Mouse (Mus musculus) layer of hippocampus, postnatal 25 days (tissue): Measurements from ENCODE around the gene Matn3. TPM values are rescaled to one million over a fixed set of nuclear protein-coding genes. Genes with fewer than 3 reads are reported as not detected.
A peak's percentile ranks its signal among the peaks of the same experiment; 100 is the strongest.

ENCODE experiments used
- DNase-seq, 2 experiments: peaks; one replicate each; pipeline ENCODE4 v3.0.0; 2022; ENCODE audit warnings: mixed read lengths in 2 of 2, low spot score in 1 of 2; ENCODE audit errors: extremely low spot score in 1 of 2
- total RNA-seq, 2 experiments: library from RNA; stranded (reverse); gene quantifications; 2 replicates each; pipeline ENCODE4 v1.2.3; 2021

Matn3 gene
- total RNA-seq, result not detected

- DNase-seq, result peak in 1 of 2 experiments; percentile 31
Measured at GRCm38 (mm10) chr12:8947714-8948464, at the start of gene Matn3. TSS of gene Matn3 (plus strand) at chr12:8947929.

DNA sequence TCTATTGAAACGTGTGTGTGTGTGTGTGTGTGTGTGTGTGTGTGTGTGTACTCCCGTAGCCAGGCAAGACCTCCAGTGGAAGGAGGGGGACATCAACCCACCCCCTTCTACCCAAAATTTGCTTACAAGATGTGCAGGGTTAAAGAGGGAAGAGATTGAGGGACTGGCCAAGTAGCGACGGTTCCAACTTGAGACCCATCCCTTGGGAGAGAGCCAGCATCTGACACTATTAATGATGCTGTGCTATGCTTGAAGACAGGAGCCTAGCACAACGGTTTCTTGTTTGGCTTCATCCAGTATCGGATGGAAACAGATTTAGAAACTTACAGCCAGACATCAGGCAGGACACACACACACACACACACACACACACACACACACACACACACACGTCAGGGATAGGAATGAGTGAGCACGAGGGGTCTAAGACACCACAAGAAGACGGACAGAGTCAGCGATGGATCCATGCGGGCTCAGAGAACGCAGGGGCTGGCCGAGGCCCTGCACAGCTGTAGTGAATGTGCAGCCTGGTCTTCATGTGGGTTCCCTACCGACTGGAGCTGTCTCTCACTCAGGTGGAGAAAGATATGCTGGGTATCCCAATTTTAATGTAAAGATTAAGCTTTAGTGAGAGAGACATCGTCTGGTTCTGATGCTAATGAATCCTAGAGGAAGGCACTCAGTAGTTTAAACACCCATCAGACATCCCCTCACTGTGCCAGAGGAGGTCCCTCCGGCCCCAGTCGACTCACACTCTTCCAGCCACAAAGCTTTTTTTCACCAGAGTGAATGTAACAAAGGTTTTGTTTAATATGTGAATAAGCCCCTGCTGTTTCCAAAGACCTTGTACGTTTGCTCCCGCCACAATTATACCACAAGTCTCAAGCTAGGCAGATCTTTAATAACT lies 48.6 kb upstream of the Matn3 start:
- DNase-seq, result no peak

DNA sequence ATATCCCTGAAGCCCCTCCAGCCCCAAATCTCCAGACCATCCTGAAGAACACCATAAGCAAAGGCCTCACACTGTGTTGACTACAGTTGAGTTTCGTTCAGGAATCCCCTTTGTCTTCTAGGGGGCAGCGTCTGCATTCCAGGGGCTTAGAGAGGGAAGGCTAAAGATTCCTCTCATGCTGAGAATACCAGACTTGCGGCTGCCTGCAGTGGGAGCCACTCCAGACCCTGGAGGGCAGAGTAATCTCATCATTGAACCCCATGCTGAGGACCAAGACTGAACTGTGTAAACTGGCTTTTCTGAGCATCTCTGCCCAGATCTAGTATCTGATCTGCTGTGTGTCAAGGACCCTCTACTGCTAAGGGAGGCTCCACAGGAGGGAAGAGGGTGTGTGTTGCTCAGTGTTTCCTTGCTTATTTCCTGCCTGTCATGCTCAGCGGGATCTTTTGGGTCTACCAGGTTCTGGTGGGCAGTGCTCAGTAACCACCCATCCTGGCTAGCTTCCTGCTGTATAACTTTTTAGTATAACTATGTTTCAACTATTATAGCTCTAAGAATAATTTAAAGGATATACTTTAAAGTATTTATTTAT lies 47.5 kb upstream of the Matn3 start:
- DNase-seq, result no peak

DNA sequence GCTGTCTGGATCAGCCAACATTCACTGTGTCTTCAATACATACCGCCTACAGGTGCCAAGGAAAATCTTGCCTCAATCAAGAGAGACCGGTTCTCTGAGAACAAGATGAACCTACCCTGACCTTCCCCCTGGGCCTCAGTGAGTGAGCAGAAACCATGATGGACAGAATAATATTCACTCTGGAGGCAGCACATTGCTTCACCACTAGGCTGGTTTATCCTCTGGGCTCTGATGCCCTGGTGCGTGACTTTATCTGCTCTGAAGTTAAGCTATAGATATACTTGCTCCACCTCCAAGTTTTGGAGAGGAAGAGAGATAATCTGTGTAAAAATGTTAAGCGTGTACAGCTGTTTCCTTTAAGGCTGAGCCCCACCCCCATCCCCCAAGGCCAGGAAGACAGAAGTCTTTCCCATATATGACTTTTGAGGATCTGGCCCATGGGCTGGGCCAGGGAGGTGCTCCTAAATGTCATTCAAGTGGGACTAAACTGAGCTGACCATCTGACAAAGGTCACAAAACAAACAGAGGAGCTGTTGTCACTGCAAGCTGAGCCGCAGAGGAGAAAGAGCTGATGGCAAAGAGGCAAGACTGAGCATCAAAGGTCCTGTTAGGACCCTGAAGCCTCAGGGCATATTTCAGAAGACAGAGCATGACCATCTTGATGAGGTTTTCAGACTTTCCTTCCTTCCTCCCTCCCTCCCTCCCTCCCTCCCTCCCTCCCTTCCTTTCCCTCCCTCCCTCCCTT lies 46.6 kb upstream of the Matn3 start:
- DNase-seq, result no peak

DNA sequence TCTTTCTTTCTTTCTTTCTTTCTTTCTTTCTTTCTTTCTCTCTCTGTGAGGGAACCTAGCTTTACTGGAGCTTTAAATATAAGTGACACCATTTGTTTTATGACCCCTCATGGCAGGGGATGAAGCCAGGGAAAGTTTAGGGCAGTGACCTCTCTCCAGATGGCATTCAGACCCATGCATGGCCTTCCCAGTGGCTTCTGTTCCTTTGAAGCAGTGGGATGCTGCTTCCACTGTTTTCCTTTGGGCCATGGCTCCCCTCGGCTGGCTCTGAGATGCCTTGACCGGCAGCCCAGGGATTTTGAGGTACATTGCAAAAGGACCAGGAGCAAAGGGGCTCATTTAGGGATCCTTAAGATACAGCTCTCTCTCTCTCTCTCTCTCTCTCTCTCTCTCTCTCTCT lies 45.8 kb upstream of the Matn3 start:
- no peak for DNase-seq

DNA sequence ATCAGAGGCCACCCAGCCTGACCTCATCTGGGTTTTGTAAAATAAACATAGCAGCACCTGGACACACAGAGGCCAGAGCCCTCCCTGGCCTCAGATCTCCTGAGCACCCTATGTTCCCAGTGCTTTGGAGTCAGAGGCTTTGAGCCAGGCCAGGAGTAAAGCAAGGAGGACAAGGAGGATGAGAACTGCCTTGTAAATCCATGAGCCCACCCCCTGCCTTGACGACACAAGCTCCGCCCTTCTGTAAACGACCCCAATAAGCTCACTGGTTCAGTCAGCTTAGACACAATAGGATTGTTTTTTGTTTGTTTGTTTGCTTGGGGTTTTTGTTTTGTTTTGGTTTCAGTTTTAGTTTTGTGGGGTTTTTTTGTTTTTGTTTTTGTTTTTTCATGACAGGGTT lies 45.2 kb upstream of the Matn3 start:
- no peak for DNase-seq

- DNase-seq, result no peak
Measured at GRCm38 (mm10) chr12:8912860-8913685, 34.7 kb upstream of the Matn3 start.

- DNase-seq, result no peak
Measured at GRCm38 (mm10) chr12:8913701-8914340, 33.9 kb upstream of the Matn3 start.

- peak in 1 of 2 experiments; percentile 24 for DNase-seq
Measured at GRCm38 (mm10) chr12:8916378-8916777, 31.4 kb upstream of the Matn3 start.

- DNase-seq, result no peak
Measured at GRCm38 (mm10) chr12:8919231-8919630, 28.5 kb upstream of the Matn3 start.

- no peak for DNase-seq
Measured at GRCm38 (mm10) chr12:8920996-8921393, 26.7 kb upstream of the Matn3 start.

DNA sequence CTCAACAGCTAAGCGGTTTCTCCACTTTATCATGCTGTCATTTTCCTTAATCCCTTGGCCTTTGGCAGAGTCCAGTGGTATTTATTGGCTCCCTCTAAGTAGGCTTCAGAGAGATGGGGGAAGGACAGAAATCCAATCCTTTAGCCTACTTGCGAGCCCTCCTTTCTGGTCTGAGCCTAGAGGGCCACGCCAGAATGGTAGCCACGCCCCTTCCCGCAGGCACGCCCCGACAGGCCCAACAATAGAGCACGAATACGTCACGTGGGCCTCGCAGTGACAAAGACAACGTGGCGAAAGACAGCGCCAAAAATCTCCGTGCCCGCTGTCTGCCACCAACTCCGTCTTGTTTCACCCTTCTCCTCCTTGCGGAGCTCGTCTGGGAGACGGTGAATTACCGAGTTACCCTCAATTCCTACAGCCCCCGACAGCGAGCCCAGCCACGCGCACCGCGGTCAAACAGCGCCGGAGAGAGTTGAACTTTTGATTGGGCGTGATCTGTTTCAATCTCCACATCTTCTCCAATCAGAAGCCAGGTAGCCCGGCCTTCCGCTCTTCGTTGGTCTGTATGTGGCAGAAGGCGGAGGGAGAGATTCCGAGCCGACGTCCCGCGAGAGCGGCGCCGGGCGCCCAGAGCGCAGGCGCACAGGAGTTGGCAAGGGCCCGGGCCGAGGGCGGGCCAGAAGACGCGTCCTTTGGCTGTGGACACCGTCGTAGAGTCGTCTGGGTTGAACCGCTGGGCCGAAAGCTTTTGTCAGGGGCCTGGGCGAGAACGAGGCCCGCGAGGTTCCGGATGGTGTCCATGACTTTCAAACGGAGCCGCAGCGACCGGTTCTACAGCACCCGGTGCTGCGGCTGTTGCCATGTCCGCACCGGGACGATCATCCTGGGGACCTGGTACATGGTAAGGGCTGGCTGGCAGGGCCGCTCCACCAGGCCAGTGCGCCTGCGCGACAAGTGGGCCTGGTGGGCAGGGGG lies 26.0 kb upstream of the Matn3 start, which contains the start of gene Laptm4a:
Gene Laptm4a (plus strand): TSS at position 271 of the 975 bp plus-strand sequence.
- peak; percentile 88 to 89 for DNase-seq

DNA sequence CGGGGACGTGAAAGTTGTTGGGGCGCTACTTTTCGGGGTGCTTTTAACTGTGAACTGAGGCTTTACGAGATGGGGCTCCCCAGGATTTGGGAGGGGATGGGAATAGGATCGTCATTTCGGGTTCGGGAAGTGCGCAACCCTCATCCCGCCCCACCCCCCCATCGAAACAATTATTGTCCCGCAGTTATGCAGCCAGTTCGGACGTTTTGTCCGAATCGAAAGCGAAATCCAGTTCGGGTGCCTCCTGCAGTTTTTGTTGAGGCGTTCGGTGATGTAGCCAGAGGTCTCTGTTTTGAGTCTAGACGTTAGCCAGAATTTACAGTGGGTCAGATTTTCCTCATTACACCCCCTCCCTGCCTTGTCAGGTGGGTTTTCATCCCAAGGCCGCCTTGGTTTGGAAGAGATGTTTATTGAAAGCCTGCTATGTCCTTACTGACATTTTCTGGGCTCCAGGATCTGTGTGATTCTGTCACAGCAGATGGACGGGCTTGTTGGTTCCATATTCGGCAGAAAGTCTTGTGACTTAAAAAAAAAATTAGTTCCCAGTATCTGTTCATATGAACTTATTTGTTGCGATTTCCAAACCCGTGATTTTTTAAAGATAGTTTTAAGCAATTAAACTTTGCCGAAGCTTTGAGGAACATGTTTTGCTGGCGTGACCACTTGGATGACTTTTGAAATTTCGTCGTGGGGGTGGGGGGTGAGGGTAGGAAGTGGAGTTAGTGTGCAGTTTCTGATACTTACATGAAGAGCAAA lies 25.2 kb upstream of the Matn3 start:
- peak in 1 of 2 experiments; percentile 13 for DNase-seq

- no peak for DNase-seq
Measured at GRCm38 (mm10) chr12:8923125-8923410, 24.7 kb upstream of the Matn3 start.

GRCm38 (mm10) chr12:8923603-8924002 lies 24.1 kb upstream of the Matn3 start:
- DNase-seq, result no peak

GRCm38 (mm10) chr12:8927652-8928051 lies 20.1 kb upstream of the Matn3 start:
- DNase-seq, result no peak

- no peak for DNase-seq
Measured at GRCm38 (mm10) chr12:8928766-8929165, 19.0 kb upstream of the Matn3 start.
